Mouse (Mus musculus) midbrain, embryonic 14.5 days (tissue): ENCODE measurements at regions not wholly inside any gene's neighbourhood (a gene's known extent, or its start where the extent isn't known, plus 50 kb on each side); places are given as distances from the start of the nearest gene placed in this dataset.

Experiments
- ATAC-seq: fragments of 200-750 bp; cut with Nextera tagmentation; 2 replicates; pipeline ENCODE4 v1.8.0; 2017; ENCODE audit warnings: moderate number of reproducible peaks, moderate library complexity; ENCODE audit not compliant: low FRiP score, low TSS enrichment
- DNase-seq: peaks from one replicate; pipeline ENCODE4 v3.0.0-alpha.2; 2015
- H3K27ac ChIP-seq: fragments of 300-500 bp; sonication (generic); replicated peaks from 2 replicates; pipeline ENCODE4 v1.5.1; 2014; ENCODE audit warnings: mild to moderate bottlenecking, low read depth, low read length, moderate library complexity
- H3K27me3 ChIP-seq: fragments of 300-500 bp; sonication (generic); 2 replicates; pipeline ENCODE4 v1.6.1; 2014; ENCODE audit warnings: low read length, control low read depth, mixed read lengths; ENCODE audit not compliant: control insufficient read depth, insufficient read depth
- H3K36me3 ChIP-seq: fragments of 300-500 bp; sonication (generic); 2 replicates; pipeline ENCODE4 v1.6.1; 2014; ENCODE audit warnings: low read length, control low read depth; ENCODE audit not compliant: control insufficient read depth, insufficient read depth
- H3K4me1 ChIP-seq: fragments of 300-500 bp; sonication (generic); 2 replicates; pipeline ENCODE4 v1.6.1; 2014; ENCODE audit warnings: mild to moderate bottlenecking, antibody characterized with exemption, low read length, control low read depth; ENCODE audit not compliant: control insufficient read depth, insufficient read depth
- H3K4me2 ChIP-seq: fragments of 300-500 bp; sonication (generic); 2 replicates; pipeline ENCODE4 v1.6.1; 2014; ENCODE audit warnings: mild to moderate bottlenecking, low read length, moderate library complexity
- H3K4me3 ChIP-seq: fragments of 300-500 bp; sonication (generic); replicated peaks from 2 replicates; pipeline ENCODE4 v1.5.1; 2014; ENCODE audit warnings: low read depth, low read length
- H3K9ac ChIP-seq: fragments of 300-500 bp; sonication (generic); replicated peaks from 2 replicates; pipeline ENCODE4 v1.6.1; 2014; ENCODE audit warnings: mild to moderate bottlenecking, low read length, moderate library complexity
- H3K9me3 ChIP-seq: fragments of 300-500 bp; sonication (generic); 2 replicates; pipeline ENCODE4 v1.6.1; 2016; ENCODE audit warnings: low read length, control low read depth, mixed read lengths; ENCODE audit not compliant: control insufficient read depth
- WGBS: fragments of 180-500 bp; shearing (Covaris S2); extraction: QIAGEN DNeasy Blood & Tissue Kit; methylation state at CpG from one replicate; pipeline ENCODE4 v1.1.7; 2014; 5-methylcytosine and 5-hydroxymethylcytosine counted together

DNA sequence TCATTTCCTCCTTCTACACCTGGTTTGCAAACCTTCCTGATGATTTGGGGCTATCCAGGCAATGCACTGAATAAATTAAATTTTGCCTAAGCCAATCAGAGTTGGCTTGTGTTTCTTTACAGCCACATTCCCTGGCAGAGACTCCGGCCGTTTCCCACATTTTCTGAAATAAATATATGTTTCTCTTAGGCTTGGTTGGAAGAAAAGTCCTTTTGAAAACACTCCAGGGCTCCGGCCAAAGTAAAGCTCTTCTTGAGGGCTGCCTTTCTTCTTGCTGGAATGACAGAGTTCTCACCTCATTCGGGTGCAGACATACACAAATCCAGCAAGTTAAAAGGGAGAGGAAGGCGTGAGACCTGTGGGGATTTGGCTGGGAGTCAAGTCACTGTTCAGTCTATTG is 252.0 kb upstream of the Tbx3 start:
- Histone ChIP-seq H3K36me3 (no peaks in the 10 kb centered on the region), H3K4me3 (no peak overlapping the region), H3K27me3 (no peaks in the 10 kb centered on the region), H3K4me2 (no peak overlapping the region), H3K27ac (no peak overlapping the region), H3K9ac (no peak overlapping the region), H3K9me3 (no peaks in the 10 kb centered on the region), H3K4me1 (no peaks in the 10 kb centered on the region)
- DNase-seq (no peak), ATAC-seq (no peak)
- 81% methylated on average over 5 of the region's 5 CpGs for WGBS

DNA sequence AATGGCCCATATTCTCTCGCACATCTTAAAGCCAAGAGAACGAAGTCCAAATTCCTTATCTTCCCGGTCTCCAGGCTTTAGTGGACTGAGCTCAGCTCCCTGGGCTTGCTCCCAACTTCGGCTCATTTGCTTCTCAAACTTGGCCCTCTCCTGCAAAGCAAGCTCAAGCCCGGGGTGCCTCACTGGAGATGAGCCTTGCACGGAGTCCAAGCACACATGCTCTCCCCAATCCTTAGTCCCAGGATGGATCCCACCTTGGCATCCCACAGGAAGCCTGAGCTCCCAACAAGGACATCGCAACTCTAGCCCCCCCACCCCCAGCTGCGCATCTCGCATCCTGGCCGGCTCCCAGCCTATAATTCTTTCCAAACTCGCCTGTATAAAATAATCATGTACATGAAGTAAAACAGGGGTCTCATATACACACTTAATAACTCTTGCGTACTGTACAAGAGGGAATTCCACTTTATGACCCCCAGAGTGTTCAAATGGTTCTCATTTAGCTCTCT is 242.9 kb upstream of the Tbx3 start:
- H3K36me3 ChIP-seq, result no peaks in the 10 kb centered on the region
- no peak overlapping the region for H3K27ac ChIP-seq
- 88% methylated on average over 12 of the region's 12 CpGs for WGBS
- ATAC-seq (no peak), DNase-seq (no peak)
- H3K27me3 ChIP-seq, result no peaks in the 10 kb centered on the region
- H3K9ac ChIP-seq, result no peak overlapping the region
- no peak overlapping the region for H3K4me3 ChIP-seq
- H3K4me2 ChIP-seq, result no peak overlapping the region
- peaks cover 4% of the 10 kb centered on the region; the same call in 1 of the 2 replicates for H3K9me3 ChIP-seq
- no peaks in the 10 kb centered on the region for H3K4me1 ChIP-seq

- Histone ChIP-seq H3K4me2 (no peak overlapping the region), H3K4me1 (no peaks in the 10 kb centered on the region), H3K36me3 (no peaks in the 10 kb centered on the region), H3K4me3 (no peak overlapping the region), H3K27me3 (no peaks in the 10 kb centered on the region), H3K9ac (no peak overlapping the region), H3K27ac (no peak overlapping the region), H3K9me3 (peaks cover 4% of the 10 kb centered on the region; the same call in 1 of the 2 replicates)
- DNase-seq, result no peak
- no peak for ATAC-seq
- WGBS, result 87% methylated on average over 9 of the region's 9 CpGs
Measured at GRCm38 (mm10) chr5:119431271-119431756, 239.2 kb upstream of the Tbx3 start.

DNA sequence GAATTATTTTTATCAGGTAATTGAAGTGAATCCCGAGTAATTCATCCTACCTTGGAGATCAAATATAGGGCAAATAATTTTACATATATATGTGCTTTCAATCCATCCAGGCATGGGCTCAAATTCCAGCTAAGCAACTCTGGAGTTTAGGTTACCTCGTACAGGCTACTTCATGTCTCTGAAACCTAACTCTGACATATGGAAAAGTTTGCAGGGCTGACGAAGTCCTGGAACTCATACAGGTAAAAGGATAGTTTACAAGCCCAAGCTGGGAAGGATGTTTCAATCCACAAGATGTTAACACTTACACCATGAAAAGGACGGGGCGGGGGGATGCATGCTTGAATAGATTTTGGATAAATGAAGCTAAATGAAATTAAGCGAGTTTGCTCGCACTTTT is 235.9 kb upstream of the Tbx3 start:
- no peaks in the 10 kb centered on the region for H3K36me3 ChIP-seq
- ATAC-seq (no peak), DNase-seq (no peak)
- no peak overlapping the region for H3K4me3 ChIP-seq
- no peaks in the 10 kb centered on the region for H3K27me3 ChIP-seq
- no peak overlapping the region for H3K27ac ChIP-seq
- H3K4me1 ChIP-seq, result no peaks in the 10 kb centered on the region
- H3K4me2 ChIP-seq, result no peak overlapping the region
- H3K9ac ChIP-seq, result no peak overlapping the region
- H3K9me3 ChIP-seq, result peaks cover 4% of the 10 kb centered on the region; the same call in 1 of the 2 replicates
- WGBS, result 63% methylated on average over 7 of the region's 7 CpGs

DNA sequence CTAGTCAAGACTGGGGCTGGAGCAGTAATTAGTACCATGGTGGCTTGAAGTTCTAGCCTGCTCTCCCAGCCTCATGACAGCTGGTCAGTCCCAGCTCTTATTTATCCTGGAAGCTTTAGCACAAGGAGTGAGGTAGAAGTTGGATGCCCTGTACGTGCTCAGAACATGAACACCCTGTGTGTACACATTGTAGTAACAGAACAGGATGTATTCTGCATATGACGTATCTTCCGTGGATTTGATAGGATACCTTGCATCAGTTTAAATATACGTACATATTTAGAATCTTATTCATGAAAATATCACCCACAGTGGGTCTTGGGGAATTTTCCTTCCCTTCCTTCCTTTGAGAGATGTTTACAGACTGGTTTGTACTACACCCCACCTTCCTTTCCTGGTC is 222.0 kb upstream of the Tbx3 start:
- H3K4me3 ChIP-seq, result no peak overlapping the region
- no peaks in the 10 kb centered on the region for H3K27me3 ChIP-seq
- H3K4me1 ChIP-seq, result no peaks in the 10 kb centered on the region
- no peaks in the 10 kb centered on the region for H3K36me3 ChIP-seq
- no peaks in the 10 kb centered on the region for H3K9me3 ChIP-seq
- no peak overlapping the region for H3K9ac ChIP-seq
- ATAC-seq (no peak), DNase-seq (no peak)
- H3K4me2 ChIP-seq, result no peak overlapping the region
- H3K27ac ChIP-seq, result no peak overlapping the region
- 86% methylated on average over 4 of the region's 4 CpGs for WGBS

GRCm38 (mm10) chr5:119449166-119449565 is 221.3 kb upstream of the Tbx3 start:
- Histone ChIP-seq H3K27me3 (no peaks in the 10 kb centered on the region), H3K27ac (no peak overlapping the region), H3K4me2 (no peak overlapping the region), H3K9me3 (no peaks in the 10 kb centered on the region), H3K36me3 (no peaks in the 10 kb centered on the region), H3K9ac (no peak overlapping the region), H3K4me1 (no peaks in the 10 kb centered on the region), H3K4me3 (no peak overlapping the region)
- DNase-seq (peak; percentile 21), ATAC-seq (no peak)
- WGBS, result 68% methylated on average over 7 of the region's 7 CpGs

DNA sequence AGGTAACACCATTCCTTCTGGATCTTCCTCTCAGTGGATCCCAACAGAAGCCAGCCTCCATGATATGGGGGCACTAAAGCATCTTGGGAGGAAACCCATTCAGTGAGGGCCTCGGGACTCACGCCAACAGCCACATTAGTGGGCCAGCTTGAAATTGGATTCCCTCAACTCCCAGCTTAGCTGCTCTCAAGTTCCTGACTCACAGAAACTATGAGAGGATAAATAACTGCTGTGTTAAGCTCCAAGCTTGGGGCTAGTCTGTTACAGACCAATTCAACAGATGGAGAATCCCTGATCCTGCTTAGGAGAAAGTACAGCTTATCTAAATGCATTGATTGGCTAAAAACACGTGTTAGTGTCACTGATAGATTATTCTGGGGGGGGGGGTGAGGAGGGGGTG is 210.7 kb upstream of the Tbx3 start:
- Histone ChIP-seq H3K4me3 (no peak overlapping the region), H3K4me1 (no peaks in the 10 kb centered on the region), H3K27ac (no peak overlapping the region), H3K9ac (no peak overlapping the region), H3K4me2 (no peak overlapping the region), H3K27me3 (no peaks in the 10 kb centered on the region), H3K36me3 (no peaks in the 10 kb centered on the region), H3K9me3 (no peaks in the 10 kb centered on the region)
- ATAC-seq, result no peak
- DNase-seq, result no peak
- 74% methylated on average over 3 of the region's 3 CpGs for WGBS

- Histone ChIP-seq H3K27ac (no peak overlapping the region), H3K27me3 (no peaks in the 10 kb centered on the region), H3K9me3 (no peaks in the 10 kb centered on the region), H3K36me3 (no peaks in the 10 kb centered on the region), H3K4me2 (no peak overlapping the region), H3K4me3 (no peak overlapping the region), H3K4me1 (no peaks in the 10 kb centered on the region), H3K9ac (no peak overlapping the region)
- no peak for DNase-seq
- no peak for ATAC-seq
- 51% methylated on average over 14 of the region's 14 CpGs for WGBS
Measured at GRCm38 (mm10) chr5:119462659-119463530, 207.6 kb upstream of the Tbx3 start.

GRCm38 (mm10) chr5:119464553-119464952 is 205.9 kb upstream of the Tbx3 start:
- H3K27me3 ChIP-seq, result no peaks in the 10 kb centered on the region
- H3K36me3 ChIP-seq, result no peaks in the 10 kb centered on the region
- no peak overlapping the region for H3K4me3 ChIP-seq
- WGBS, result 91% methylated on average over 4 of the region's 4 CpGs
- no peak for ATAC-seq
- H3K4me2 ChIP-seq, result no peak overlapping the region
- H3K4me1 ChIP-seq, result no peaks in the 10 kb centered on the region
- no peak for DNase-seq
- no peak overlapping the region for H3K27ac ChIP-seq
- H3K9ac ChIP-seq, result no peak overlapping the region
- H3K9me3 ChIP-seq, result no peaks in the 10 kb centered on the region
